In the genomic region with DNA sequence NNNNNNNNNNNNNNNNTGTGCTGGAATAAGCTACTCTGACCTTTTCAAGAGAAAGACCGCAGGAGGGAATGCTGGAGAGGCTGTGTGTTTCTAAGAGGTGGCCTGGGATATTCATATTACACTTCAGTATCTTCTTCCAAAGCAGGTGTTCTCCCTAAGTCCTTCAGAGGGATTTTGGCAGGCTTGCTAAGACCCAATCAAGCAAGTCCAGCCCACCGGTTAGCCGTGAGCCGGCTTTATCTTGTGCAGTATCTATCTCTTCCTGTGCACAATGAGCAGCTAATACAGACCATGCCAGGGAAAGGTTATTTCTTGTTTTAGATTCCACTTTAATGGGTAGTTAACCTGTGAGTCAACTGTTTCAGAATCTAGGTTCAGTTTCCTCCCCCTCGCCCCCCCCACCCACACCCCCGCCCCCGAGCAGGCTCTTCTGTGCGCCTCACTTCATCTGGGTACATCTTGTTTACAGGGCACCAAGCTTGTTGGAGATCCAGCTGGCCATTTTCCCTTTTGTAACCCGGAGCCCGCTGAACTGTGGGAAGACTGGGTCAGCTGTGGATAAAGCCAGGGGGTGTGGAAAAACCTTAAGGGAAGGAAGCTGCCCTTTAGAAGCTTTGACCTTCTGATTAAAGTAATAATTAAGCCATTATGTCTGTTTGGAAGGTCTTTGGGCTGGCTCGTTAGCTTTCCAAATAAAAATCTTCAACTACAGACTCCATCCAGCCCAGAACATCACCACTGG, we compare ENCODE assay signal across 18 mouse cellular contexts. TPM values are rescaled to one million over a fixed set of nuclear protein-coding genes. Genes with fewer than 3 reads are reported as not detected.
DNase-seq lines count a peak whose midpoint lies in the region; ATAC-seq and TF ChIP-seq lines count a peak whose summit lies in the region.
"Had no signal": no experiment of that assay in that cellular context is flagged by ENCODE, and none has a peak within 500 bp of the region (broad histone marks: within the 10 kb centered on the region; RNA-seq: fewer than 3 reads in every experiment).

No protein-coding gene starts in this region.

- WGBS in liver, adult 2 months, result 65% methylated on average over 11 of the region's 11 CpGs
- WGBS in kidney, adult 2 months, result 23% methylated on average over 11 of the region's 11 CpGs
- 54% methylated on average over 11 of the region's 11 CpGs for WGBS in hindbrain, embryonic 16.5 days

- H3K79me2 ChIP-seq in liver, adult 2 months (ENCODE audit: control insufficient read depth, insufficient read depth, low read length), result no peaks in the 10 kb centered on the region

- no peaks in the 10 kb centered on the region for H3K36me3 ChIP-seq in liver, adult 2 months (ENCODE audit: control insufficient read depth, insufficient read depth, low read length)
- H3K36me3 ChIP-seq in kidney, adult 2 months (ENCODE audit: control insufficient read depth, insufficient read depth, low read length), result no peaks in the 10 kb centered on the region
- no peaks in the 10 kb centered on the region for H3K36me3 ChIP-seq in hindbrain, embryonic 16.5 days (ENCODE audit: control insufficient read depth, insufficient read depth, low read length)
- H3K36me3 ChIP-seq: embryonic facial prominence, embryonic 12.5 days; forebrain, embryonic 12.5 days; liver, embryonic 13.5 days; neural tube, embryonic 13.5 days had no signal

- H3K9ac ChIP-seq in liver, adult 2 months (ENCODE audit: low read depth, low read length), result no peak overlapping the region
- no peak overlapping the region for H3K9ac ChIP-seq in hindbrain, embryonic 16.5 days (ENCODE audit: low read depth, low read length)
- H3K9ac ChIP-seq: embryonic facial prominence, embryonic 12.5 days; forebrain, embryonic 12.5 days; liver, embryonic 13.5 days; neural tube, embryonic 13.5 days had no signal

- no peaks in the 10 kb centered on the region for H3K4me1 ChIP-seq in liver, adult 2 months (ENCODE audit: control insufficient read depth, insufficient read depth, low read length)
- H3K4me1 ChIP-seq in kidney, adult 2 months (ENCODE audit: control insufficient read depth, insufficient read depth, low read length), result peaks cover 20% of the 10 kb centered on the region
- peaks cover 5% of the 10 kb centered on the region; the same call in 1 of the 2 replicates for H3K4me1 ChIP-seq in hindbrain, embryonic 16.5 days (ENCODE audit: control insufficient read depth, insufficient read depth, low read depth, low read length)

- no peak for TF ChIP-seq POLR2A in liver, adult 2 months (IDR thresholded peaks at IDR 0.05; ENCODE audit: extremely low read depth, insufficient read depth, low read length)
- TF ChIP-seq POLR2A in kidney, adult 2 months (IDR thresholded peaks at IDR 0.05; ENCODE audit: low read depth, low read length), result no peak

- no peaks in the 10 kb centered on the region for H3K9me3 ChIP-seq in hindbrain, embryonic 16.5 days (ENCODE audit: control insufficient read depth, low read length)
- H3K9me3 ChIP-seq: embryonic facial prominence, embryonic 12.5 days; forebrain, embryonic 12.5 days; liver, embryonic 13.5 days; neural tube, embryonic 13.5 days had no signal

- TF ChIP-seq CTCF in liver, adult 2 months (IDR thresholded peaks at IDR 0.05; ENCODE audit: low read depth, low read length), result no peak
- TF ChIP-seq CTCF in kidney, adult 2 months (conservative IDR thresholded peaks at IDR 0.05; ENCODE audit: insufficient read depth, insufficient read length, low read depth, low read length), result no peak

- intact Hi-C loops in heart, postnatal 10 days (cut with DNase I), result loop anchor here (5.0 kb wide), 1 partner anchor 42 kb away; no protein-coding TSS in a partner anchor

- DNase-seq in gastrocnemius, adult 18-20 months (ENCODE audit: low spot score), result peak; percentile 28
- DNase-seq in gastrocnemius, postnatal 4 days (ENCODE audit: low spot score in 2 of 2), result no peak
- DNase-seq in liver, adult 2 months (ENCODE audit: extremely low read depth, low read depth, low spot score), result peak; percentile 11
- no peak for DNase-seq in liver
- peak; percentile 93 for DNase-seq in kidney, adult 2 months
- DNase-seq in kidney, postnatal 36 days, result peak; percentile 74 to 92
- no peak for DNase-seq in heart, postnatal 10 days
- DNase-seq: heart, postnatal 36 days; liver, embryonic 13.5 days; lung, postnatal 36 days; midbrain, embryonic 14.5 days; right cerebral cortex, postnatal 14 days; thymus, adult 18-20 months had no signal

- ATAC-seq in hindbrain, embryonic 16.5 days, result no peak
- ATAC-seq: intestine, embryonic 16.5 days had no signal

- H3K27ac ChIP-seq in liver, adult 2 months (replicated peaks; ENCODE audit: insufficient read depth, low read depth, low read length), result no peak overlapping the region
- peak overlapping the region; percentile 58 for H3K27ac ChIP-seq in kidney, adult 2 months (ENCODE audit: insufficient read depth, low read depth, low read length)
- no peak overlapping the region for H3K27ac ChIP-seq in hindbrain, embryonic 16.5 days (ENCODE audit: low read depth, low read length)
- H3K27ac ChIP-seq: embryonic facial prominence, embryonic 12.5 days; forebrain, embryonic 12.5 days; liver, embryonic 13.5 days; neural tube, embryonic 13.5 days had no signal

- no peaks in the 10 kb centered on the region for H3K27me3 ChIP-seq in liver, adult 2 months (ENCODE audit: control insufficient read depth, insufficient read depth, low read length)
- no peaks in the 10 kb centered on the region for H3K27me3 ChIP-seq in kidney, adult 2 months (replicated peaks; ENCODE audit: control insufficient read depth, insufficient read depth, low read length)
- no peaks in the 10 kb centered on the region for H3K27me3 ChIP-seq in hindbrain, embryonic 16.5 days (replicated peaks; ENCODE audit: control insufficient read depth, insufficient read depth, low read length)
- H3K27me3 ChIP-seq: embryonic facial prominence, embryonic 12.5 days; forebrain, embryonic 12.5 days; liver, embryonic 13.5 days; neural tube, embryonic 13.5 days had no signal

- H3K4me3 ChIP-seq in liver, adult 2 months (ENCODE audit: insufficient read depth, low read depth, low read length), result no peak overlapping the region
- no peak overlapping the region for H3K4me3 ChIP-seq in kidney, adult 2 months (ENCODE audit: insufficient read depth, low read depth, low read length)
- H3K4me3 ChIP-seq in hindbrain, embryonic 16.5 days (ENCODE audit: low read length), result no peak overlapping the region
- H3K4me3 ChIP-seq: embryonic facial prominence, embryonic 12.5 days; forebrain, embryonic 12.5 days; liver, embryonic 13.5 days; neural tube, embryonic 13.5 days had no signal

- H3K4me2 ChIP-seq in hindbrain, embryonic 16.5 days (ENCODE audit: low read length), result no peak overlapping the region
- H3K4me2 ChIP-seq: embryonic facial prominence, embryonic 12.5 days; forebrain, embryonic 12.5 days; liver, embryonic 13.5 days; neural tube, embryonic 13.5 days had no signal

RNA-seq across cellular contexts. Expression of a gene that starts 54.5 kb away (rescaled TPM):
- 10 to 100 TPM; 28.1 to 28.7 TPM for total RNA-seq in gastrocnemius, adult 18-20 months (2021)
- total RNA-seq in gastrocnemius, postnatal 4 days (2021), result 10 to 100 TPM; 31.9 to 36.0 TPM
- total RNA-seq in liver, adult 2 months (2014; rRNA removed), result 9.5 and 11.4 TPM in 2 replicates
- 4.4 and 5.6 TPM in 2 replicates for polyA plus RNA-seq in liver, adult 2 months (2012; rRNA removed)
- 4.0 and 4.2 TPM in 2 replicates for polyA plus RNA-seq in kidney, adult 2 months (2012; rRNA removed)
- 40.4 and 47.3 TPM in 2 replicates for polyA plus RNA-seq in hindbrain, embryonic 16.5 days (2015; fragmentation: Nextera tagmentation; extraction: Ambion mirVana)
- total RNA-seq in heart, postnatal 10 days (2021), result 10 to 100 TPM; 18.6 to 18.8 TPM

Comparison
In these comparisons a context has a peak if more than half of its experiments do, and no peak if none do; other contexts are left out.
1. DNase-seq: peak in gastrocnemius, adult 18-20 months (single experiment), liver, adult 2 months (single experiment), kidney, adult 2 months (single experiment) and kidney, postnatal 36 days (2 of 2); none in gastrocnemius, postnatal 4 days (0 of 2), liver (single experiment) and heart, postnatal 10 days (0 of 2).